Mouse (Mus musculus) limb, embryonic 11.5 days (tissue): ENCODE measurements around the gene Mcrs1. TPM values are rescaled to one million over a fixed set of nuclear protein-coding genes. Genes with fewer than 3 reads are reported as not detected.

Experiments
- ATAC-seq: fragments of 200-750 bp; cut with Nextera tagmentation; 2 replicates; pipeline ENCODE4 v1.8.0; 2017; ENCODE audit warnings: low read depth; ENCODE audit not compliant: insufficient number of reproducible peaks, low FRiP score, low TSS enrichment
- DNase-seq: peaks from one replicate; pipeline ENCODE4 v3.0.0-alpha.2; 2015; ENCODE audit warnings: low spot score
- H3K27ac ChIP-seq: fragments of 300-500 bp; sonication (generic); replicated peaks from 2 replicates; pipeline ENCODE4 v1.5.1; 2014; ENCODE audit warnings: low read depth, mild to moderate bottlenecking, low read length
- H3K27me3 ChIP-seq: fragments of 300-500 bp; sonication (generic); 2 replicates; pipeline ENCODE4 v1.6.1; 2014; ENCODE audit warnings: mild to moderate bottlenecking, low read length, mixed read lengths; ENCODE audit not compliant: control insufficient read depth, insufficient read depth
- H3K36me3 ChIP-seq: fragments of 300-500 bp; sonication (generic); 2 replicates; pipeline ENCODE4 v1.6.1; 2014; ENCODE audit warnings: mild to moderate bottlenecking, low read length, moderate library complexity, mixed read lengths; ENCODE audit not compliant: control insufficient read depth, insufficient read depth
- H3K4me1 ChIP-seq: fragments of 300-500 bp; sonication (generic); 2 replicates; pipeline ENCODE4 v1.6.1; 2014; ENCODE audit warnings: low read length, mixed read lengths; ENCODE audit not compliant: control insufficient read depth, insufficient read depth
- H3K4me2 ChIP-seq: fragments of 300-500 bp; sonication (generic); 2 replicates; pipeline ENCODE4 v1.6.1; 2014; ENCODE audit warnings: low read depth, mild to moderate bottlenecking, moderate library complexity; ENCODE audit not compliant: severe bottlenecking
- H3K4me3 ChIP-seq: fragments of 300-500 bp; sonication (generic); 2 replicates; pipeline ENCODE4 v1.5.1; 2014; ENCODE audit warnings: low read depth, low read length
- H3K9ac ChIP-seq: fragments of 300-500 bp; sonication (generic); 2 replicates; pipeline ENCODE4 v1.6.1; 2014; ENCODE audit warnings: mild to moderate bottlenecking, low read length
- H3K9me3 ChIP-seq: fragments of 300-500 bp; sonication (generic); 2 replicates; pipeline ENCODE4 v1.6.1; 2016; ENCODE audit warnings: low read length; ENCODE audit not compliant: control insufficient read depth
- WGBS: fragments of 180-500 bp; shearing (Covaris S2); extraction: QIAGEN DNeasy Blood & Tissue Kit; methylation state at CpG from one replicate; pipeline ENCODE4 v1.1.7; 2014; 5-methylcytosine and 5-hydroxymethylcytosine counted together
- polyA plus RNA-seq: library from polyadenylated mRNA; unstranded; fragments of >200 nt; fragmentation: Nextera tagmentation; extraction: Ambion mirVana; gene quantifications from 2 replicates; pipeline ENCODE4 v1.2.1, GENCODE M21; 2014

The Mcrs1 gene
- polyA plus RNA-seq, 1 experiment from 2014 or later = 168 TPM

GRCm38 (mm10) chr15:99214941-99215340 is 36.8 kb downstream of the Mcrs1 start:
- Histone ChIP-seq H3K4me3 (no peak overlapping the region), H3K9ac (no peak overlapping the region), H3K4me1 (peaks cover 8% of the 10 kb centered on the region; the same call in 1 of the 2 replicates), H3K9me3 (no peaks in the 10 kb centered on the region), H3K4me2 (no peak overlapping the region), H3K27me3 (no peaks in the 10 kb centered on the region), H3K36me3 (peaks cover 21% of the 10 kb centered on the region), H3K27ac (no peak overlapping the region)
- 79% methylated on average over 2 of the region's 2 CpGs for WGBS
- DNase-seq = no peak
- no peak for ATAC-seq

- ATAC-seq = no peak
- Histone ChIP-seq H3K36me3 (peaks cover 28% of the 10 kb centered on the region), H3K27me3 (no peaks in the 10 kb centered on the region), H3K9ac (no peak overlapping the region), H3K4me2 (no peak overlapping the region), H3K4me3 (no peak overlapping the region), H3K4me1 (no peaks in the 10 kb centered on the region), H3K9me3 (no peaks in the 10 kb centered on the region), H3K27ac (no peak overlapping the region)
- 86% methylated on average over 10 of the region's 10 CpGs for WGBS
- DNase-seq = no peak
Measured at GRCm38 (mm10) chr15:99213183-99213582, 38.6 kb downstream of the Mcrs1 start.

DNA sequence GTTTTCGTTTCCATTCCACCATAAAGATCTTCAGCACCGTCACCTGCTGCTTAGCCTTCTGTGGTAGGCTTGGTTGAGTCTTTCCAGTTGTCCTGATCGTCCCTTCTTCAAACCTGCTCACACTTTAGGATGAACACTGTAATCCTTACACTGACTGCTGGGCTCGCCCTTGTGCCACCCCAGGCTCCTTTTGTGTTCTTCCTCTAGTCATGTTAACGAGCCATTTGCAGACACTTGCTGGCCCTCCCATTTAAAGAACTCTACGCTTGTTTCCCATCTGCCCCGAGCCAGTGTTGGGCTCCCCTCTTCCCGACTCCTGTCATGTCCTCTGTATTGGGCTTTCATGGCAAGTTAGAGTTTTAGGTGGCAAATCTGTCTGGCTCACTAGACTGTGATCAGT is 45.8 kb downstream of the Mcrs1 start:
- H3K4me2 ChIP-seq = no peak overlapping the region
- ATAC-seq (no peak), DNase-seq (no peak)
- no peaks in the 10 kb centered on the region for H3K4me1 ChIP-seq
- H3K27ac ChIP-seq = no peak overlapping the region
- no peaks in the 10 kb centered on the region for H3K9me3 ChIP-seq
- H3K27me3 ChIP-seq = no peaks in the 10 kb centered on the region
- no peak overlapping the region for H3K4me3 ChIP-seq
- H3K9ac ChIP-seq = no peak overlapping the region
- WGBS = 77% methylated on average over 8 of the region's 8 CpGs
- peaks cover 13% of the 10 kb centered on the region; the same call in 1 of the 2 replicates for H3K36me3 ChIP-seq

DNA sequence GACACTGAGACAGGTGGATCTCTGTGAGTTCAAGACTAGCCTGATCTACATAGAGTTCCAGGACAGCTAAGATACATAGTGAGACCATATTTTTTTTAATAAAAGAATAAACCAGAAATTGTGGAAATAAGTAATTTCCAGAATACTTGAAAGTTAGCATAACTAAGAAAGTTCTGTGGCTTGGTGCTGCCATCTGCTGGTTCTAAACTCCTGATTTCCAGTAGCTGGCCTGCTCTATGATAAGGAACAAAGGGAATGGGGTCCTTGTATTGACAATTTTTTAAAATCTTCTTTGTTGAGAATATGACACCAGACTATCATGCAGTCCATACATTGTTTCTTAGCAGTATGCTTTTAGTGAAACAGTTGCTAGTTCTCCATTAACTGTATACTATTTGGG is 53.0 kb downstream of the Mcrs1 start:
- H3K9me3 ChIP-seq = no peaks in the 10 kb centered on the region
- peaks cover 6% of the 10 kb centered on the region for H3K36me3 ChIP-seq
- H3K4me2 ChIP-seq = no peak overlapping the region
- no peaks in the 10 kb centered on the region for H3K4me1 ChIP-seq
- DNase-seq = no peak
- ATAC-seq = no peak
- no peaks in the 10 kb centered on the region for H3K27me3 ChIP-seq
- no peak overlapping the region for H3K4me3 ChIP-seq
- H3K9ac ChIP-seq = no peak overlapping the region
- no peak overlapping the region for H3K27ac ChIP-seq

DNA sequence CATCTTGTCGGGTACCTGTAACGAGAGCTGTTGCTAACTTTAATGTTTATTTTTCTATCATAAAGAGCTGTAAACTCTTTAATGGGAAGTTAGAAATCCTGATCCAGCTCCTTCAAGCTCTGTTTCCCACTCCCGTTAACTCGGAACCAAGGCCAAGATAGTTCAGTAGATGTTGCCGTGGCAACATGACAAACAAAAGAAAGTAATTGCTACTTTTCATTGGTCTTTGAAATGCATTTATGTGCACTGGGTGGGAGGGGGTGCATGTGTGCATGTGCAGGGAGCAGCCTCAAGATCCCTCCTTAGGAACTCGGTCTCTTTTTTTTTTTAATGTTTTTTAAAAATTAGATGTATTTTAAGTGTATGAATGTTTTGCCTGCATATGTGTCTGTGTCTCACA is 56.7 kb downstream of the Mcrs1 start:
- Histone ChIP-seq H3K27me3 (no peaks in the 10 kb centered on the region), H3K27ac (no peak overlapping the region), H3K9ac (no peak overlapping the region), H3K4me3 (no peak overlapping the region), H3K4me2 (no peak overlapping the region), H3K36me3 (peaks cover 15% of the 10 kb centered on the region), H3K4me1 (no peaks in the 10 kb centered on the region), H3K9me3 (no peaks in the 10 kb centered on the region)
- no peak for DNase-seq
- 81% methylated on average over 6 of the region's 6 CpGs for WGBS
- no peak for ATAC-seq

GRCm38 (mm10) chr15:99194358-99194757 is 57.4 kb downstream of the Mcrs1 start:
- H3K27ac ChIP-seq = no peak overlapping the region

More at GRCm38 (mm10) chr15:99194358-99194757, 57.4 kb downstream of the Mcrs1 start:
- Histone ChIP-seq H3K9me3 (no peaks in the 10 kb centered on the region), H3K4me2 (no peak overlapping the region), H3K4me3 (no peak overlapping the region), H3K4me1 (no peaks in the 10 kb centered on the region), H3K27me3 (no peaks in the 10 kb centered on the region), H3K36me3 (peaks cover 11% of the 10 kb centered on the region), H3K9ac (no peak overlapping the region)
- WGBS = 87% methylated on average over 10 of the region's 10 CpGs
- ATAC-seq (no peak), DNase-seq (no peak)

Other genes starting within 250 kb of the Mcrs1 start
- gene Tuba1c, start 222.1 kb downstream of the Mcrs1 start, polyA plus RNA-seq = 146 and 157 TPM in 2 replicates
- 0.10 and 0.11 TPM in 2 replicates for gene Prph, start 196.8 kb downstream of the Mcrs1 start, polyA plus RNA-seq
- gene Troap, start 177.4 kb downstream of the Mcrs1 start, polyA plus RNA-seq = 33.4 and 37.2 TPM in 2 replicates
- gene C1ql4, start 164.1 kb downstream of the Mcrs1 start, polyA plus RNA-seq = not detected in 2 replicates
- gene Dnajc22, start 158.8 kb downstream of the Mcrs1 start, polyA plus RNA-seq = 0.61 and 0.62 TPM in 2 replicates
- gene Spats2, start 126.0 kb downstream of the Mcrs1 start, polyA plus RNA-seq = 69.2 and 70.1 TPM in 2 replicates
- gene Kcnh3, start 27.1 kb downstream of the Mcrs1 start, polyA plus RNA-seq = 0.07 TPM in 1 of 2 replicates, not detected in the other
- gene Prpf40b, start 43.1 kb upstream of the Mcrs1 start, polyA plus RNA-seq = 51.9 and 57.3 TPM in 2 replicates
- not detected in 2 replicates for gene Fam186b, start 43.9 kb upstream of the Mcrs1 start, polyA plus RNA-seq
- 26.8 and 31.7 TPM in 2 replicates for gene Fmnl3, start 118.5 kb upstream of the Mcrs1 start, polyA plus RNA-seq
- 225 and 238 TPM in 2 replicates for gene Tmbim6, start 140.9 kb upstream of the Mcrs1 start, polyA plus RNA-seq
- 14.2 and 15.6 TPM in 2 replicates for gene Nckap5l, start 205.8 kb upstream of the Mcrs1 start, polyA plus RNA-seq
- 17.8 and 20.2 TPM in 2 replicates for gene Bcdin3d, start 222.8 kb upstream of the Mcrs1 start, polyA plus RNA-seq